Mouse (Mus musculus) lung, postnatal 14 days (tissue): ENCODE data around the gene Mrgpra2b.
"Not testable (repeated sequence)": the region's sequence is repeated elsewhere in the genome, so short reads cannot be mapped to it uniquely, and the experiment has no call there.

Experiments used
- DNase-seq: peaks from one replicate; pipeline ENCODE4 v3.0.0; 2021

The Mrgpra2b gene

DNA sequence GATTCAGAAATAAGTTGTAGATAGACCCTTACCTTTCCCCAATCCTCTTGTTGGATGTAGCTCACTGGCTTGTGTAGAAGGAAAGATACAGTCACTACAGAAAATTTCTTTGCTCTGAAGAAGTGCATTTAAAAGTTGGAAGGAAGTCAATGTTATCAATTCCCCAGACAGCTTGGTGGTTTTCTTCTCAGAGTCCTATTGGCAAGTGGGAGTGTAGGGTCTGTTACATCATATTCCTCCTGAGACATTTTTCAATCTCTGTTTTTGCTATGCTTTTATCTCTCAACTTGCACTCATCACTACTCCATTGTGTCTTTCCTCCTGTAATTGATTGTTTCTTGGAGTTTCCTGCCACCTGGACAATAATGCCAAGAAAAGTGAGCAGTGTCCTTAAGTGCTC, at the start of gene Mrgpra2b:
Mrgpra2b (minus strand) TSS at position 101 of the 400 bp plus-strand sequence.
- DNase-seq: no peak

DNA sequence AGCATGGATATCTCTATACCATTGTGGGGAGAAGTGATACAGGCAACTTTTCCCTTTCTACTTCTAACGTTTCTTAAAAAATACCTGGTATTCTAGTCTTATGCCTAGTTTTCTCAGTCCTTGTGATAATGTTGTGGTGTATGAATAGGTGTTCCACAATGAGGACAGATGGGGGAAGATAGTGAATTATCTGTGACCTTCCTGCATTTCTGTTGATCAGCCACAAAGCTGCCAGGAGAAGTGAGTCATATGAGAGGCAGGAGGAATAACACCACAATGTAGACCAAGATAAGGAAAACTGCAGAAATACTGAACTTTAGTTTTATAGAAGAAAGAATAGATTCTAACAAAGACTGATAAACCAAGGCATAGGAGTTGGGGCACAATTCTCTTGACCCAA, 12.3 kb downstream of the Mrgpra2b start:
- DNase-seq: no peak

DNA sequence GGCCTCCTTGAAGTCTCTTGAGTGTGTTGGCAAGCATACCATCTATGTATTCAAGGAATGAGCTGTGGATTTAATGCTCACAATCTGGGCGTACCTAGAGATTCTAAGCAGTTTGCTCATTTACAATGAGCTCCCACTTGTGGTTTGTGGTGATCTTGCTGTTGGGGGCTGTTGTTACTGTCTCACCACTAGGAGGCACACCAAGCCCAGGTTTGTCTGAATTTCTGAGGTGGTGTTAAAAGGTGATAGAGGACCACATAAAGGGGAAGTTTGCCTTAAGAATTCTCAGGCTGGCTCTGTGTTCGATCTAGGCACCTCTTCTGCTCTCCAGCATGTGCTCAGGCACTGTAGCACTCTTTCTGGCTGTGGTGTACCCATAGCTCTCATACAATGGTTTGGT, 13.6 kb downstream of the Mrgpra2b start:
- DNase-seq: no peak

DNA sequence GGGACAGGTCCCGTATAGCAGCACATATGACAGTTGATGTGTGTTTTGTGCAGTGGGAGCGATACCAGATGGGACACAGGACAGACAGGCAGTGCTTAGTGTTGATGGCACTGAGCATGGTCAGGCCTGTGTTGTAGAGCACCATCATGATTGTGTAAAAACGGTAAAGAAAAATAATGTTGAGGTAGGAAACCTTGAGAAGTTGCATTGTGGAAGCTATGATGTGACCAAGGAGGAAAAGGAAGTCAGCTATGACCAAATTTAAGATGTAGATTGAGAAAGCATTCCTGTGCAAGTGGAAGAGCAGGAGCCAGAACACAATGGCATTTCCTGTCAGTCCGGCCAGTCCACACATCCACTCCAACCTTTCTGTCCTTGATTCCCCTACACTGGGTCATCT, 25.7 kb downstream of the Mrgpra2b start:
- no peak for DNase-seq

DNA sequence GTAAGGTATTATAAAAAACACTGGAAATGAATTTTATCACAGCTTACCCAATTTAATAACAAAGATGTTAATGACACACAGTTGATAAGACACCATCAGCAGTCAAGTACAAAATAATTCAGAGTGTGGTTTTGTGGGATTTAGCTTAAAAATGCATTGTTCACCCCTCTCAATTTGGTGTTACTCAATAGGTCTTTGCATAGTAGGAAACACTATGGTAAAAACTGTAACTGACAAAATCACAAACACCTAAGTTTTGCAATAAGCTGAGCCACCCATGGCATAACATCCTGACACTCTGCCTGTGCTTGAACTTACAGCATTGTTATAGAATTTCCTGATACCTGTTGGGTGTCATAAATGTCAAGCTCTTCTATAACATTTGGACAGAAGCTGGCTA, 37.4 kb downstream of the Mrgpra2b start:
- DNase-seq: not testable (repeated sequence)

DNA sequence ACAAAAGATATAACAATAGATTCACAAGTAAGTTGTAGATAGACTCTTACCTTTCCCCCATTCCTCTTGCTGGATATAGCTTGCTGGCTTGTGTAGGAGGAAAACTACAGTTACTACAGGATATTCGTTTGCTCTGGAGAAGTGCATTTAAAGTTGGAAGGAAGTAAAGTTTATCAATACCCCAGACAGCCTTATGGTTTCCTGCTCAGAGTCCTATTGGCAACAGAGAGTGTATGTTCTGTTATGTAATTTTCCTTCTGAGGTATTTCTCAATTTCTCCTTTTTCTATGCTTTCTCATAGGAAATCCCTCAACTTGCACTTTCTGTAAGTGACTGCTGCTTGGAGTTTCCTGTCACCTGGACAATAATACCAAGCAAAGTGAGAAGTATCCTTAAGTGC, 39.2 kb downstream of the Mrgpra2b start:
- DNase-seq: not testable (repeated sequence)

DNA sequence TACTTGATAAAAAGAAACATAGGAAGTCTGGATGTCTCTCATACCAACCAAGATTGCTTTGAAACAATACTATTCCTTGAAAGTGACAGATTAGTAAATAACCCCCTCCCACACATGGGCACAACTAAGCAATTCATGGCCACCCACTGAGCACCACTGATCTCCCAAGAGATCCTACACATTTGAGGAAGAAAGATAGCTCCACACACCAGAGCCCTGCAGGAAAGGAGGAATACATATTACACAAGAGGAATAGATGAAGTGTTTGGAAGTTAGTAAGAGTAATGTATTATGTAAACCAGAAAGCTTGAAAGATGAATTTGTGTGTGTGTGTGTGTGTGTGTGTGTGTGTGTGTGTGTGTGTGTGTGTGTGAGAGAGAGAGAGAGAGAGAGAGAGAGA, 45.5 kb downstream of the Mrgpra2b start:
- DNase-seq: not testable (repeated sequence)

DNA sequence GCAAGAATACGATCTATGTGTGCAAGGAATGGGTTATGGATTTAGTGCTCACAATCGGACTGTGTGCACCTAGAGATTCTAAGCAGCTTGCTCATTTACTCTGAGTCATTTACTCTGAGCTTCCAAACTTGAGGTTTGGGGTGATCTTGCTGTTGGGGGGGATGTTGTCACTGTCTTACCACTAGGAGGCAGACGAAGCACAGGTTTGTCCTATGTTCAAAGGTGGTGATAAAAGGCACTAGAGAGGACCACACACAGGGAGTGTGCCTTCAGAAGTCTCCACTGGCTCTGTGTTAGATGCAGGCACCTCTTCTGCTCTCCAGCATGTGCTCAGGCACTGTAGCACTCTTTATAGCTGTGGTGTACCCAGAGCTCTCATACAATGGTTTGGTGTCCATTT, 54.8 kb downstream of the Mrgpra2b start:
- not testable (repeated sequence) for DNase-seq

DNA sequence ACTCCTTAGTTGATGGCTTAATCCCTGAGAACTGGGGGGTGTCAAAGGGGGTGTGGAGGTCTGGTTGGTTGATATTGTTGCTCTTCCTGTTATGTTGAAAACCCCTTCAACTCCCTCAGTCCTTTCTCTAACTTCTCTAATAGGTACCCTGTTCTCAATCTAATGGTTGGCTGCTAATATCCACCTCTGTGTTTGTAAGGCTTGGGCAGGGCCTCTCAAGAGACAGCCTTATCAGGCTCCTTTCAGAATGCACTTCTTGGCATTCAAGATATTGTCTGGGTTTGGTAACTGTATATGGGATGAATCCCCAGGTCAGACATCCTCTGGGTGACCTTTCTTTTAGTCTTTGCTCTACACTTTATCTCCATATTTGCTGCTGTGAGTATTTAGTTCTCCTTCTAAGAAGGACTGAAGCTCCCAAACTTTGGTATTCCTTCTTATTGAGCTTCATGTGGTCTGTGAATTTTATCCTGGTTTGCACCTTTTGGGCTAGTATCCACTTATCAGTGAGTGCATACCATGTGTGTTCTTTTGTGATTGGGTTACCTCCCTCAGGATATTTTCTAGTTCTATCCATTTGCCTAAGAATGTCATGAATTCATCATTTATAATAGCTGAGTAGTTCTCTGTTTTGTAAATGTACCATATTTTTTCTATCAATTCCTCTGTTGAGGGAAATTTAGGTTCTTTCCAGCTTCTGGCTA, 63.2 kb downstream of the Mrgpra2b start:
- DNase-seq: not testable (repeated sequence)

DNA sequence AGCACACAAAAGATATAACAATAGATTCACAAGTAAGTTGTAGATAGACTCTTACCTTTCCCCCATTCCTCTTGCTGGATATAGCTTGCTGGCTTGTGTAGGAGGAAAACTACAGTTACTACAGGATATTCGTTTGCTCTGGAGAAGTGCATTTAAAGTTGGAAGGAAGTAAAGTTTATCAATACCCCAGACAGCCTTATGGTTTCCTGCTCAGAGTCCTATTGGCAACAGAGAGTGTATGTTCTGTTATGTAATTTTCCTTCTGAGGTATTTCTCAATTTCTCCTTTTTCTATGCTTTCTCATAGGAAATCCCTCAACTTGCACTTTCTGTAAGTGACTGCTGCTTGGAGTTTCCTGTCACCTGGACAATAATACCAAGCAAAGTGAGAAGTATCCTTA, 76.6 kb downstream of the Mrgpra2b start, which contains the start of gene Mrgpra2a:
Mrgpra2a (minus strand) TSS at position 125 of the 400 bp plus-strand sequence.
- DNase-seq: not testable (repeated sequence)

DNA sequence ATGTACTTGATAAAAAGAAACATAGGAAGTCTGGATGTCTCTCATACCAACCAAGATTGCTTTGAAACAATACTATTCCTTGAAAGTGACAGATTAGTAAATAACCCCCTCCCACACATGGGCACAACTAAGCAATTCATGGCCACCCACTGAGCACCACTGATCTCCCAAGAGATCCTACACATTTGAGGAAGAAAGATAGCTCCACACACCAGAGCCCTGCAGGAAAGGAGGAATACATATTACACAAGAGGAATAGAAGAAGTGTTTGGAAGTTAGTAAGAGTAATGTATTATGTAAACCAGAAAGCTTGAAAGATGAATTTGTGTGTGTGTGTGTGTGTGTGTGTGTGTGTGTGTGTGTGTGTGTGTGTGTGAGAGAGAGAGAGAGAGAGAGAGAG, 82.9 kb downstream of the Mrgpra2b start:
- DNase-seq: not testable (repeated sequence)

DNA sequence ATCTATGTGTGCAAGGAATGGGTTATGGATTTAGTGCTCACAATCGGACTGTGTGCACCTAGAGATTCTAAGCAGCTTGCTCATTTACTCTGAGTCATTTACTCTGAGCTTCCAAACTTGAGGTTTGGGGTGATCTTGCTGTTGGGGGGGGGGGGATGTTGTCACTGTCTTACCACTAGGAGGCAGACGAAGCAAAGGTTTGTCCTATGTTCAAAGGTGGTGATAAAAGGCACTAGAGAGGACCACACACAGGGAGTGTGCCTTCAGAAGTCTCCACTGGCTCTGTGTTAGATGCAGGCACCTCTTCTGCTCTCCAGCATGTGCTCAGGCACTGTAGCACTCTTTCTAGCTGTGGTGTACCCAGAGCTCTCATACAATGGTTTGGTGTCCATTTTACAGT, 92.2 kb downstream of the Mrgpra2b start:
- not testable (repeated sequence) for DNase-seq

DNA sequence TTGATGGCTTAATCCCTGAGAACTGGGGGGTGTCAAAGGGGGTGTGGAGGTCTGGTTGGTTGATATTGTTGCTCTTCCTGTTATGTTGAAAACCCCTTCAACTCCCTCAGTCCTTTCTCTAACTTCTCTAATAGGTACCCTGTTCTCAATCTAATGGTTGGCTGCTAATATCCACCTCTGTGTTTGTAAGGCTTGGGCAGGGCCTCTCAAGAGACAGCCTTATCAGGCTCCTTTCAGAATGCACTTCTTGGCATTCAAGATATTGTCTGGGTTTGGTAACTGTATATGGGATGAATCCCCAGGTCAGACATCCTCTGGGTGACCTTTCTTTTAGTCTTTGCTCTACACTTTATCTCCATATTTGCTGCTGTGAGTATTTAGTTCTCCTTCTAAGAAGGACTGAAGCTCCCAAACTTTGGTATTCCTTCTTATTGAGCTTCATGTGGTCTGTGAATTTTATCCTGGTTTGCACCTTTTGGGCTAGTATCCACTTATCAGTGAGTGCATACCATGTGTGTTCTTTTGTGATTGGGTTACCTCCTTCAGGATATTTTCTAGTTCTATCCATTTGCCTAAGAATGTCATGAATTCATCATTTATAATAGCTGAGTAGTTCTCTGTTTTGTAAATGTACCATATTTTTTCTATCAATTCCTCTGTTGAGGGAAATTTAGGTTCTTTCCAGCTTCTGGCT, 100.7 kb downstream of the Mrgpra2b start:
- DNase-seq: not testable (repeated sequence)
